Mouse (Mus musculus): ENCODE measurements around the gene Tor1aip1. TPM values are rescaled to one million over a fixed set of nuclear protein-coding genes. Genes with fewer than 3 reads are reported as not detected.

Gene Tor1aip1
- polyA plus RNA-seq, 1 experiment from 2014 or later, result 48.3 TPM

GRCm38 (mm10) chr1:156066133-156066532 lies 29.9 kb upstream of the Tor1aip1 start:
- ATAC-seq (ENCODE audit: insufficient number of reproducible peaks, insufficient read depth, low FRiP score, low read depth), result no peak
- Histone ChIP-seq H3K4me2 (replicated peaks; ENCODE audit: low read depth, low read length) (no peak overlapping the region), H3K36me3 (ENCODE audit: control insufficient read depth, insufficient read depth, low read length) (peaks cover 24% of the 10 kb centered on the region), H3K4me3 (ENCODE audit: low read depth, low read length) (no peak overlapping the region), H3K9me3 (ENCODE audit: control insufficient read depth, low read depth, low read length) (no peaks in the 10 kb centered on the region), H3K9ac (replicated peaks; ENCODE audit: low read depth, low read length) (no peak overlapping the region), H3K27me3 (ENCODE audit: control insufficient read depth, insufficient read depth, low read length) (no peaks in the 10 kb centered on the region), H3K27ac (ENCODE audit: low read length) (no peak overlapping the region), H3K4me1 (ENCODE audit: control insufficient read depth, insufficient read depth, low read length) (no peaks in the 10 kb centered on the region)
- WGBS, result 51% methylated on average over 3 of the region's 3 CpGs

DNA sequence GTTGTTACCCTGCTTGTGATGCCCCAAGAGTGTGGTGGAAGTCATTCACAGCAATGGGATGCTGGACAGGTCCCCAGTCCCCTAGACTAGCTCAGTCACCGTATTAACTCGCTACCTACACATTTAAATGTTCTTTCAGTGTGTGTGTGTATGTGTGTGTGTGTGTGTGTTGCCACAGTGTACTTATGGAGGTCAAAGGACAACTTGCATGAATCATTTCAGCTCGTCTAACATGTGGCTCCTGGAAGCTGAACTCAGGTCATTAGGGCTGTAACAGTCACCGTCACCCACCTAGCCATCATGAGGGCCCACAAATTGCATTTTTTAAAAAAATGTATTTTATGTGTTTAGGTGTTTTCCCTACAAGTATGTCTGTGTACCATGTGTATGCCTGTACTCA lies 25.9 kb upstream of the Tor1aip1 start:
- 83% methylated on average over 4 of the region's 4 CpGs for WGBS

DNA sequence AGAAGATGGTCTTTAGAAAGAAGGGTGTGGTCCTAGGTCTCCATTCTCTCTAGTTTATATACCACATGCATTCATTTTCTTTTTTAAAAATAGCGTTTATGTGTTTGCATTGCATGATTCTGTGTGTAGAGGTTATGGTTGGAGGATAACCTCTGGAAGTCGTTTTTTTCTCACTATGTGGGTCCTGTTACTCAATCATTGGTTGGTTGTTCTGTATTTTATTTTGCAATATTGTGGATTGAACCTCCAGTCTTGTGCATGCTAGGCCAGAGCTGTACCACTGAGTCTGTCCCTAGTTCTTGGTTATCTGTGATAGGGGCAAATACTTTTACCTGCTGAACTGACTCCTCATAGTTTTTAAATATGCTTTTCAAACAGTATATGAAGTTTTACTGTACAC lies 21.9 kb upstream of the Tor1aip1 start:
- Histone ChIP-seq H3K9me3 (ENCODE audit: control insufficient read depth, low read depth, low read length) (no peaks in the 10 kb centered on the region), H3K9ac (replicated peaks; ENCODE audit: low read depth, low read length) (no peak overlapping the region), H3K27me3 (ENCODE audit: control insufficient read depth, insufficient read depth, low read length) (no peaks in the 10 kb centered on the region), H3K36me3 (ENCODE audit: control insufficient read depth, insufficient read depth, low read length) (peaks cover 26% of the 10 kb centered on the region), H3K4me3 (ENCODE audit: low read depth, low read length) (no peak overlapping the region), H3K4me2 (replicated peaks; ENCODE audit: low read depth, low read length) (no peak overlapping the region), H3K27ac (ENCODE audit: low read length) (no peak overlapping the region), H3K4me1 (ENCODE audit: control insufficient read depth, insufficient read depth, low read length) (no peaks in the 10 kb centered on the region)
- 86% methylated on average over 2 of the region's 2 CpGs for WGBS
- ATAC-seq (ENCODE audit: insufficient number of reproducible peaks, insufficient read depth, low FRiP score, low read depth), result no peak

More for the DNA sequence above, 25.9 kb upstream of the Tor1aip1 start:
- H3K9ac ChIP-seq (replicated peaks; ENCODE audit: low read depth, low read length), result no peak overlapping the region
- H3K4me2 ChIP-seq (replicated peaks; ENCODE audit: low read depth, low read length), result no peak overlapping the region
- H3K4me3 ChIP-seq (ENCODE audit: low read depth, low read length), result no peak overlapping the region
- no peaks in the 10 kb centered on the region for H3K27me3 ChIP-seq (ENCODE audit: control insufficient read depth, insufficient read depth, low read length)
- H3K27ac ChIP-seq (ENCODE audit: low read length), result no peak overlapping the region
- H3K9me3 ChIP-seq (ENCODE audit: control insufficient read depth, low read depth, low read length), result no peaks in the 10 kb centered on the region
- H3K4me1 ChIP-seq (ENCODE audit: control insufficient read depth, insufficient read depth, low read length), result no peaks in the 10 kb centered on the region
- ATAC-seq (ENCODE audit: insufficient number of reproducible peaks, insufficient read depth, low FRiP score, low read depth), result no peak
- peaks cover 28% of the 10 kb centered on the region for H3K36me3 ChIP-seq (ENCODE audit: control insufficient read depth, insufficient read depth, low read length)

DNA sequence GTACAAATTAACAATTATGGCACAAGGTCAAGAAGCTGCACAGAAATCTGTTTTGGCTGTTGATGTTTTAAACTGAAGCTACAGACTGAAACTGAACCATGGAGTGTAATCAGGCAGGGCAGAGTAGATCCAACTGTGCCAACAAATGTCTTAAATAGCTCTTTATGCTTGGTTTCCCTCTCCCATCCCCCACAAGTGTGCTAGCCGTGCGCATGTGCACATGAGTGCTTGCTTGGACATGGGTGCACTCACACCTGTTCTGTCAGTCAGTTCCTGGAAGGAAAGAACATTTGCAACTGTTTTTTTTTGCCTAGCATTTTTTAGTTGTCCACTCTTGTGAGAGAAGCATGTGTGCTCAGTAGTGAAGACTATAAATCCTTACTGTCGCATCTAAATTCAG lies 10.4 kb upstream of the Tor1aip1 start:
- Histone ChIP-seq H3K9ac (replicated peaks; ENCODE audit: low read depth, low read length) (no peak overlapping the region), H3K4me1 (ENCODE audit: control insufficient read depth, insufficient read depth, low read length) (peaks cover 9% of the 10 kb centered on the region), H3K4me3 (ENCODE audit: low read depth, low read length) (no peak overlapping the region), H3K4me2 (replicated peaks; ENCODE audit: low read depth, low read length) (no peak overlapping the region), H3K9me3 (ENCODE audit: control insufficient read depth, low read depth, low read length) (no peaks in the 10 kb centered on the region), H3K27ac (ENCODE audit: low read length) (no peak overlapping the region), H3K27me3 (ENCODE audit: control insufficient read depth, insufficient read depth, low read length) (no peaks in the 10 kb centered on the region), H3K36me3 (ENCODE audit: control insufficient read depth, insufficient read depth, low read length) (peaks cover 34% of the 10 kb centered on the region)
- WGBS, result 89% methylated on average over 3 of the region's 3 CpGs
- no peak for ATAC-seq (ENCODE audit: insufficient number of reproducible peaks, insufficient read depth, low FRiP score, low read depth)

DNA sequence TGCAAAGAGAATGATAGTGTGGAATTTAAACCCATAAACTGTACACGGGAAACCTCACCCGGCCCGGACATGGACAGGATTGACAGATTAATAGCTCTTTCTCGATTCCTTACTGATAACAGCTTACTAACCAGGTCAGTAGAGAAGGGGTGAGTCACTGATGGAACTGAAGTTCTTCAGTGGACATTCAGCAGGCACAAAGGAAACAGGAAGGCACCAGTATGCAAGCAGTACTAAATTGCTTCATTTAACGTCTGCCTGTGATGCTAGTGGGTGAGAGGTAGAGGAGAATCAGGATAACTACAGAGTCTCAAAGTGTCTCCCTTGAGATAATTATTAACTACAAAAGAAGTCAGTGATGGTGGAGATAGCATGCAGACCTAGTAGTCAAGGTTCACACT lies 7.9 kb upstream of the Tor1aip1 start:
- Histone ChIP-seq H3K9me3 (ENCODE audit: control insufficient read depth, low read depth, low read length) (no peaks in the 10 kb centered on the region), H3K36me3 (ENCODE audit: control insufficient read depth, insufficient read depth, low read length) (peaks cover 23% of the 10 kb centered on the region), H3K27ac (ENCODE audit: low read length) (no peak overlapping the region), H3K4me1 (ENCODE audit: control insufficient read depth, insufficient read depth, low read length) (peaks cover 9% of the 10 kb centered on the region), H3K27me3 (ENCODE audit: control insufficient read depth, insufficient read depth, low read length) (no peaks in the 10 kb centered on the region), H3K4me2 (replicated peaks; ENCODE audit: low read depth, low read length) (no peak overlapping the region), H3K4me3 (ENCODE audit: low read depth, low read length) (no peak overlapping the region), H3K9ac (replicated peaks; ENCODE audit: low read depth, low read length) (no peak overlapping the region)
- WGBS, result 61% methylated on average over 5 of the region's 5 CpGs
- no peak for ATAC-seq (ENCODE audit: insufficient number of reproducible peaks, insufficient read depth, low FRiP score, low read depth)

DNA sequence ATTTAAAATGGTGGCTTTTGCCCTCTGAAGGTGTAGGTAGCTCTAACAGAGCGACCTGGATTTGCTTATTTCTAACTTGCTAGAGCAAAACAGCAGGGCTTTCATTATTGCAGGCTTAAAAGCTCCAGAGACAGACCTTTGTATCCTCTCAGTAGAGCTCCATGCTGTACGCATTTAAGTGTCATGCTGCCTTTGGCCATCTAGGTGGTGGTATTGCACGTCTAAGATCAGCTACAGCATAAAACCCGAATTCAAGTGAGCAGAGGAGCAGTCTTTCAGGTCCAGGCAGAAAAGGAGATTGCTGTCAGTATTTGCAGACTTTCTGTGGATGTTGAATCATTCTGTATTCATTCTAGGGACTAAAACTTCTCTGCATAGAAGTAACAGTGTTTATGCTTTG lies 6.7 kb upstream of the Tor1aip1 start:
- ATAC-seq (ENCODE audit: insufficient number of reproducible peaks, insufficient read depth, low FRiP score, low read depth), result no peak
- Histone ChIP-seq H3K4me2 (replicated peaks; ENCODE audit: low read depth, low read length) (no peak overlapping the region), H3K9me3 (ENCODE audit: control insufficient read depth, low read depth, low read length) (no peaks in the 10 kb centered on the region), H3K27ac (ENCODE audit: low read length) (no peak overlapping the region), H3K4me1 (ENCODE audit: control insufficient read depth, insufficient read depth, low read length) (peaks cover 9% of the 10 kb centered on the region), H3K36me3 (ENCODE audit: control insufficient read depth, insufficient read depth, low read length) (peaks cover 19% of the 10 kb centered on the region), H3K9ac (replicated peaks; ENCODE audit: low read depth, low read length) (no peak overlapping the region), H3K4me3 (ENCODE audit: low read depth, low read length) (no peak overlapping the region), H3K27me3 (ENCODE audit: control insufficient read depth, insufficient read depth, low read length) (no peaks in the 10 kb centered on the region)
- 17% methylated on average over 4 of the region's 4 CpGs for WGBS

- Histone ChIP-seq H3K4me2 (replicated peaks; ENCODE audit: low read depth, low read length) (peak overlapping the region; percentile 70), H3K27me3 (ENCODE audit: control insufficient read depth, insufficient read depth, low read length) (no peaks in the 10 kb centered on the region), H3K36me3 (ENCODE audit: control insufficient read depth, insufficient read depth, low read length) (peaks cover 18% of the 10 kb centered on the region), H3K4me1 (ENCODE audit: control insufficient read depth, insufficient read depth, low read length) (peaks cover 9% of the 10 kb centered on the region), H3K27ac (ENCODE audit: low read length) (0 out of 2 replicates have a peak overlapping the region, but pooled peaks have one; percentile 27), H3K4me3 (ENCODE audit: low read depth, low read length) (no peak overlapping the region; the same call in 1 of the 2 replicates), H3K9ac (replicated peaks; ENCODE audit: low read depth, low read length) (no peak overlapping the region), H3K9me3 (ENCODE audit: control insufficient read depth, low read depth, low read length) (no peaks in the 10 kb centered on the region)
- ATAC-seq (ENCODE audit: insufficient number of reproducible peaks, insufficient read depth, low FRiP score, low read depth), result no peak
- WGBS, result 82% methylated on average over 5 of the region's 5 CpGs
These were observed 6.2 kb upstream of the Tor1aip1 start for GRCm38 (mm10) chr1:156042481-156042880.

DNA sequence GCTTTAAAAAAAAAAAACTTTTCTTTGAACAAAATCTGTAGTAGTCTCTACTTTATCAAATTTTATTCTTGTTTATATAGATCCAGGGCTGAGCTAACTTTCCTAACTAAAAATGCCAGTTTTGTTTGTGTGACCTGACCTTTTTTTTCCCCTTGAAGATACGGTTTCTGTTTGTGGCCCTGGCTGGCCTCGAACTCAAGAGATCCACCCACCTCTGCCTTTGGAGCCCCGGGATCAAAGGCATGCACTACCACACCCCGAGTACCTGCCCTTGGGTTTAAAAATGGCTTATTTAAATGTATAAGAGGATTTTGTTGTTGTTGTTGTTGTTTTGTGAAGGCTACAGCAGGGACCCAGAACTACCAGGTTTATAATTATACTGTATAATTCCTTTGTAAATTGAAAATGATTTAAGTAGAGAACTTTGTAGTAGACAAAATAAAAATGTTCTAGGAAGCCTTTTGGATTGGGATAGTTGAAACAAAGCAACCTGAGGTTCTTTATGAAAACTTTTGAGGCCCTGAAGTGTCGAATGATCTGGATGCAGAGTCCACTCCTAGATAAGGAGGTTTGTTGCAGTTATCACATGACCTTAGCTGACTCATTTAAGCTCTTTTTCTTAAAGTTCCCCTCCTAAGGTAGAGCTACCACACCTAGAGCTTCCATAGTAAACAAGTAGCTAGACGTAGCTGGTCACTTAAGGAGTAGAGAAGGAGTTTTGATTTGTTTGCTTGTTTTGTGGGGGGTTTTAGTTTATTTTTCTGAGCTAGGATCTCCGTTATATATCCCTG lies 5.4 kb upstream of the Tor1aip1 start:
- no peaks in the 10 kb centered on the region for H3K27me3 ChIP-seq (ENCODE audit: control insufficient read depth, insufficient read depth, low read length)
- H3K36me3 ChIP-seq (ENCODE audit: control insufficient read depth, insufficient read depth, low read length), result peaks cover 16% of the 10 kb centered on the region
- 27% methylated on average over 7 of the region's 7 CpGs for WGBS
- ATAC-seq (ENCODE audit: insufficient number of reproducible peaks, insufficient read depth, low FRiP score, low read depth), result no peak
- H3K4me2 ChIP-seq (replicated peaks; ENCODE audit: low read depth, low read length), result peak overlapping the region; percentile 70
- H3K9me3 ChIP-seq (ENCODE audit: control insufficient read depth, low read depth, low read length), result no peaks in the 10 kb centered on the region
- peaks cover 9% of the 10 kb centered on the region for H3K4me1 ChIP-seq (ENCODE audit: control insufficient read depth, insufficient read depth, low read length)
- no peak overlapping the region for H3K9ac ChIP-seq (replicated peaks; ENCODE audit: low read depth, low read length)
- H3K4me3 ChIP-seq (ENCODE audit: low read depth, low read length), result peak overlapping the region; percentile 60
- no peak overlapping the region for H3K27ac ChIP-seq (ENCODE audit: low read length)
